Mouse (Mus musculus) G1E (cell line): ENCODE measurements at regions not wholly inside any gene's neighbourhood (a gene's known extent, or its start where the extent isn't known, plus 50 kb on each side); places are given as distances from the start of the nearest gene placed in this dataset.

Experiments
- CTCF ChIP-seq: IDR thresholded peaks from 2 replicates; pipeline ENCODE4 v1.5.1; 2012; ENCODE audit warnings: low read depth, low read length, inconsistent platforms, mixed read lengths
- GATA1 ChIP-seq: IDR thresholded peaks from 2 replicates; pipeline ENCODE4 v1.6.1; 2012; ENCODE audit warnings: borderline replicate concordance, low read length, inconsistent platforms, mixed read lengths

DNA sequence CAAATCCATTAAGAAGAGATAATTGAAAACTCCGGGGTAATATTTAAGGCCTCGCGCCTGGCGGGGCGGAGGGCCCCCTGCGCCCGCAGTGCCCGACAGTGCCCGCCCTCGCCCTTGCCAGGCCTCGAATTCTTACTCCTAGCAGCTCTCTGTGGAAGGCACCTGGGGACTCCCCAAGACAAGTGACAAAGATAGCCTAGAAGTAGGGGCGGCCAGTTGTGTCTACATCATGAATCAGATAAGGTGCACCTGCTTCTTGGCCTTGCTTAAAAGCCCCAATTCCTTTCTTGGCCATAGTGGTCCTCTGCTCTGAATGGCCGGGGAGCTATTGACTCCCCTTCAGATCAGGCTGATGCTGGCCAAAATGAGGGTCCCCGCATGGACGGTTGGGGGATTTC is 67.9 kb downstream of the Hoxc4 start:
- TF ChIP-seq GATA1, result no peak
- no peak for TF ChIP-seq CTCF
